Mouse (Mus musculus) cerebellum, postnatal 25 days (tissue): Measurements from ENCODE around the gene Slc35f2.

Source experiments
- DNase-seq, 2 experiments: peaks; one replicate each; pipeline ENCODE4 v3.0.0; 2021; ENCODE audit warnings: mixed read lengths in 2 of 2

The Slc35f2 gene

GRCm38 (mm10) chr9:53829081-53829865, 57.9 kb downstream of the Slc35f2 start:
- peak; percentile 52 to 64 for DNase-seq

- no peak for DNase-seq
Observed at GRCm38 (mm10) chr9:53829866-53830209, 58.5 kb downstream of the Slc35f2 start.

GRCm38 (mm10) chr9:53835039-53835438, 63.7 kb downstream of the Slc35f2 start:
- DNase-seq = no peak

GRCm38 (mm10) chr9:53835976-53836375, 64.6 kb downstream of the Slc35f2 start:
- no peak for DNase-seq

- no peak for DNase-seq
Observed at GRCm38 (mm10) chr9:53838816-53839215, 67.5 kb downstream of the Slc35f2 start.

GRCm38 (mm10) chr9:53848548-53848947, 77.2 kb downstream of the Slc35f2 start:
- no peak for DNase-seq

GRCm38 (mm10) chr9:53849864-53850263, 78.5 kb downstream of the Slc35f2 start, which contains the start of gene Sln:
Gene Sln (plus strand): TSS chr9:53850164.
- no peak for DNase-seq

- DNase-seq = no peak
Observed at GRCm38 (mm10) chr9:53852158-53852557, 80.8 kb downstream of the Slc35f2 start.

GRCm38 (mm10) chr9:53853672-53854071, 82.3 kb downstream of the Slc35f2 start:
- DNase-seq = no peak

- no peak for DNase-seq
Observed at GRCm38 (mm10) chr9:53854525-53854924, 83.2 kb downstream of the Slc35f2 start.

GRCm38 (mm10) chr9:53857864-53858263, 86.5 kb downstream of the Slc35f2 start:
- no peak for DNase-seq
